Mouse (Mus musculus): Measurements from ENCODE around the gene Cacna1h.

DNA sequence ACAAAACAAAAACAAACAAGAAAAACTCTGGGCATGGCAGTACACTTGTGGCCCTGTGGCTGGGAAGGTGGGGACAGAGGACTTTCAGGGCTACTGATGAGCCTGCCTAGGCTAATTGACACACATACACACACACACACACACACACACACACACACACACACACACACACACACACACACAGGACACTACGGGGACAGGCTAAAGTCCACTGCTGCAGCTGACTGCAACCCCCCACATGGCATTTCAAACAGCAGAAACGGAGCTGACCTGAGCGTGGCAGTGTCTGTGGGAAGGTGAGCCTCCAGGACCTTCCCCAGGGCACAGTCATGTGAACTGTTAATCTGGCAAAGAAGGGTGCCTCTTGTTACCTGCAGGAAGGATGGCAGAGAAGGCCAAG is 92.1 kb downstream of the Cacna1h start:
- TF ChIP-seq POLR2A (IDR thresholded peaks at IDR 0.05; ENCODE audit: insufficient read depth, low read depth, low read length), result no peak
- TF ChIP-seq CTCF (IDR thresholded peaks at IDR 0.05; ENCODE audit: insufficient read depth, low read depth, low read length), result no peak

All from olfactory bulb, adult 2 months (tissue).